Mouse (Mus musculus): ENCODE results near the gene Glrx. TPM values are rescaled to one million over a fixed set of nuclear protein-coding genes. Genes with fewer than 3 reads are reported as not detected.

The Glrx gene
- polyA plus RNA-seq, 1 experiment from 2014 or later = 36.5 TPM

- Histone ChIP-seq H3K36me3 (no peaks in the 10 kb centered on the region), H3K4me2 (replicated peaks) (0 out of 2 replicates have a peak overlapping the region, but pooled peaks have one; percentile 73), H3K9ac (no peak overlapping the region), H3K4me3 (no peak overlapping the region), H3K9me3 (replicated peaks) (no peaks in the 10 kb centered on the region), H3K4me1 (peaks cover 29% of the 10 kb centered on the region), H3K27me3 (no peaks in the 10 kb centered on the region), H3K27ac (no peak overlapping the region)
- 71% methylated on average over 3 of the region's 3 CpGs for WGBS
- no peak for ATAC-seq (ENCODE audit: low FRiP score)
Observed at GRCm38 (mm10) chr13:75841950-75842349, 2.3 kb downstream of the Glrx start.

- Histone ChIP-seq H3K9me3 (replicated peaks) (no peaks in the 10 kb centered on the region), H3K4me2 (replicated peaks) (no peak overlapping the region), H3K9ac (no peak overlapping the region), H3K4me3 (no peak overlapping the region), H3K27me3 (no peaks in the 10 kb centered on the region), H3K27ac (no peak overlapping the region), H3K36me3 (no peaks in the 10 kb centered on the region), H3K4me1 (peaks cover 29% of the 10 kb centered on the region)
- no peak for ATAC-seq (ENCODE audit: low FRiP score)
- WGBS = 93% methylated on average over 5 of the region's 5 CpGs
Observed at GRCm38 (mm10) chr13:75843331-75843730, 3.7 kb downstream of the Glrx start.

DNA sequence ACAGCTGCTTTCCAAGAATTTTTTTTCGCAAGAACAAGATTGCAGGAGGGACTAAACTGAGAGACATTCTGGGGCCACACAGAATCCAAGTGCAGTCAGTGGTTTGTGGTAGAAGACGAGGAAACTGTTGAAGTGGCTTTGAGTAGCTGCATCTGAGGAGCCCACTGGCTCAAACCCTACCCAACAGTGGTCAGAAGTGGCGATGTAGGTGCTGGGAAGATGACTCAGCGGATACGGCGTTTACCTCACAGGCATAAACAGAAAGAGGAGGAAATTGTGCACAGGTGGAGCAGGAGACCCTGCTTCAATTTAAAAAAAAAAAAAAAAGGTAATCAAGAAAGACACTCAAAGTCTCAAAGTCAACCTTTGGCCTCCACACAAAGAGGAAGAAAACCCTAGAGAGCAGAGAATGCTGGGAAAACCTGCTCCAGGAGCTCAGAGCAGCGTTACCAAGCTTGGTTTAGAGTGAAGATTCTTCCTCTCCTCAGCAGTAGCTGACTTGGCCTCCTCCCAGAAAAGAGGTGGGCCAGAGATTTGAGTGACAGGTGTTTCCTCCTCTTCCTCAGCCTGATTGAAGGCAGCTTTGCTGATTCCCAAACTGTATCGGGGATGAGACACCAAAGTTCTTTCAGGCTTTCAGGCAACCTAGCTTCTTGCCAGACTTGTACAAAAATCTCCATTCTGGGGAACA lies 4.5 kb downstream of the Glrx start:
- Histone ChIP-seq H3K27me3 (no peaks in the 10 kb centered on the region), H3K4me3 (no peak overlapping the region), H3K4me1 (peaks cover 29% of the 10 kb centered on the region), H3K4me2 (replicated peaks) (no peak overlapping the region), H3K27ac (no peak overlapping the region), H3K9me3 (replicated peaks) (no peaks in the 10 kb centered on the region), H3K9ac (no peak overlapping the region), H3K36me3 (no peaks in the 10 kb centered on the region)
- WGBS = 84% methylated on average over 8 of the region's 8 CpGs
- no peak for ATAC-seq (ENCODE audit: low FRiP score)

DNA sequence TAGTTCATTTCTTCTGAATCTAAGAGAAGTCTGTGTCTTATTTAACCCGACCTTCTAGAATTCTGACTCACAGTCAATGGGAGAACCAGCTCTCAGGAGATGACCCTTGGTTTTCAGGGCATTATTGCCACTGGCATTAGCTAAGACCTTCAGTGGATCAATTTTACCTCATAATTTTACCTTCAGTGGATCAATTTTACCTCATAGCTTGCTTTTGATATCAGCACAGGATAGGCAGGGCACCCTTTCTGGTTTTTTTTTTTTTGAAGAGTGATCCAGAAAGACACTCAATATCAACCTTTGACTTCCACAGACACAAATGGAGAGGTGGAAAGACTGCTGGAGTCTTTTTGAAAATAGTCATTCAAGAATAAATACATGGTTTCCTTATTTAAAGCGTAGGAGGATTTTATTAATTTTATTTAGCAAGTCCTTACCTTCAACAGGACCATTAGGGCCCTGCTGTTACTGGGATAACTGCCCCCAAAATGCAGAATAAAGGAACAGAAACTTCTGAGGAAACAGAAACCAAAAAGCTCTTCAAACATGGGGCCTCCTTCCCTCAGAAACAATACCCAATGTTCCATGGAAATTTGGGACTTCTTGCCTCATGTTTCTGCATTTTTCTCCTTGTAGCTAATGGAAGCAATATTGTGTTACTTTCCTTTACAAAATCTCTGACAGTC lies 5.3 kb downstream of the Glrx start:
- ATAC-seq (ENCODE audit: low FRiP score) = no peak
- no peak overlapping the region for H3K27ac ChIP-seq
- H3K4me3 ChIP-seq = no peak overlapping the region
- no peaks in the 10 kb centered on the region for H3K9me3 ChIP-seq (replicated peaks)
- no peaks in the 10 kb centered on the region for H3K36me3 ChIP-seq
- WGBS = 93% methylated on average over 2 of the region's 2 CpGs
- H3K9ac ChIP-seq = no peak overlapping the region
- no peak overlapping the region for H3K4me2 ChIP-seq (replicated peaks)
- peaks cover 25% of the 10 kb centered on the region for H3K4me1 ChIP-seq
- H3K27me3 ChIP-seq = no peaks in the 10 kb centered on the region

DNA sequence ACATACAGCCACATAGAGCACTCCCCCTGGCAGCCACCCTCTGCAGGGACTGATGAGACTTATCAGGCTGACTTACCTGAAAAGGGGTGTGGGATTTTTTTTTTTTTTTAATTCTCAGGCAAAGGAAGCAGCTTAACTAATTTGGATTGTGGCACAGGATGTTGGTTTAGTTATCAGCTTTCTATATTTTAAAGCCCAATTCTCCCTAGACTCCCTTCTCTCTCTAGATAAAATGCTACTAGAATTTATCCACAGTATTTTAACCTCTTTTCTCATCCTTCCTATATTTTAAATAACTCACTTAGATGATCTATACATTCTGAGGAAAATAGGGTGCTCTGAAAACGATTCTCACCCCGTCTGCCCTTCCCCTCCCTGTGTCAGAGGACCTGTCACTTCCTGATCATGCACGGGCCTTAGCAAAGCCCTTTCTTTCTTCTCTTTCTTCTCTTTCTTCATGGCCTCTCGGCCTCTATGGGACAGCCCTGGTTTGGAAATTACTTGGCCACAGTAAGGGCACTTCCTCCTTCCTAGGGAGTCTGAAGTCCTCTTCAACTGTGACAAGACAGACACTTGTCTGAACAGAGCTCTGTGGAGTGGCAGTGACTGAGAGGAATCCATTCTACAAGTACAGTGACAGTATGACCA lies 6.0 kb downstream of the Glrx start:
- Histone ChIP-seq H3K4me1 (peaks cover 20% of the 10 kb centered on the region), H3K27me3 (no peaks in the 10 kb centered on the region), H3K4me2 (replicated peaks) (no peak overlapping the region), H3K27ac (no peak overlapping the region), H3K4me3 (no peak overlapping the region), H3K9me3 (replicated peaks) (no peaks in the 10 kb centered on the region), H3K9ac (no peak overlapping the region), H3K36me3 (no peaks in the 10 kb centered on the region)
- WGBS = 53% methylated on average over 4 of the region's 4 CpGs
- ATAC-seq (ENCODE audit: low FRiP score) = no peak

GRCm38 (mm10) chr13:75847027-75847426 lies 7.4 kb downstream of the Glrx start:
- Histone ChIP-seq H3K27ac (no peak overlapping the region), H3K4me3 (no peak overlapping the region), H3K4me2 (replicated peaks) (no peak overlapping the region), H3K9ac (no peak overlapping the region), H3K9me3 (replicated peaks) (no peaks in the 10 kb centered on the region), H3K4me1 (peaks cover 7% of the 10 kb centered on the region; the same call in 1 of the 2 replicates), H3K36me3 (no peaks in the 10 kb centered on the region), H3K27me3 (no peaks in the 10 kb centered on the region)
- ATAC-seq (ENCODE audit: low FRiP score) = no peak
- WGBS = 89% methylated on average over 6 of the region's 6 CpGs

DNA sequence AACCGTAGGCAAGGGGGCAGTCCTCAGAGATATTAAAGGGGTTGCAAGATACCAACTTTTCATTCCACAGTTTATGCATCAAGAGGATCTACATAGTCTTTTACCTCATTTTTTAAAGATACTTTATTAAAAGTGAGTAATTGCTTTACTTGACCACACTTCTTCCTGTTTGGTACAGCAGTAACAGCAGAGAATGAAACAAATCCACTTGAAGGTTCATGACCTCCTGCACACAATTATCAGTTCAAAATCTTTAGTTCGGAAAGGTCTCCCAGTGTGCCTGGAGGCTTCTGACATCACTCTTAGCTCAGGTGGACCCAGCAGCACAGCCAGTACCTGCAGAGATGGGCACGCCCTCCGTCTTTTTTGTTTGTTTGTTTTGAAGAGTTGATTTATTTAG lies 12.4 kb downstream of the Glrx start:
- Histone ChIP-seq H3K27me3 (no peaks in the 10 kb centered on the region), H3K9ac (no peak overlapping the region), H3K4me1 (no peaks in the 10 kb centered on the region), H3K4me2 (replicated peaks) (no peak overlapping the region), H3K36me3 (no peaks in the 10 kb centered on the region), H3K27ac (no peak overlapping the region), H3K9me3 (replicated peaks) (no peaks in the 10 kb centered on the region), H3K4me3 (no peak overlapping the region)
- no peak for ATAC-seq (ENCODE audit: low FRiP score)
- 89% methylated on average over 4 of the region's 4 CpGs for WGBS

DNA sequence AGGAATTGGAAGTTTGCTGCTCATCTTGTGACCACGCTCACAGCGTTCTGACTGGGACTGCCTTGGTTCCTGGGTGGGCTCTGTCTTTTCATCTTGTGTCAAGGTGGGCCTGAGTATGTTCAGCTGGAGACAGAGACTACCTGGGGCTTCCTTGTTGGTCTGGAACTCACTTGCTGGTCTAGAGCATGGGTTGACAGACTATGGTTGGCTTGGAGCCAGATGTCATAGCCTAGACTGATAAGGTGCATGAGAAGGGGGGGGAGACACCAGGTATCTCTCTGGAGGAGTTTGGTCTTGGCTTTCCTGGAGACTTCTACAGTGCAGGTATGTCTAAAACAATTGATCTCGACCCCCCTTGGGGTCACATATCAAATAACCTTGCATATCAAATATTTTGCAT lies 13.4 kb downstream of the Glrx start:
- ATAC-seq (ENCODE audit: low FRiP score) = no peak
- no peak overlapping the region for H3K4me2 ChIP-seq (replicated peaks)

DNA sequence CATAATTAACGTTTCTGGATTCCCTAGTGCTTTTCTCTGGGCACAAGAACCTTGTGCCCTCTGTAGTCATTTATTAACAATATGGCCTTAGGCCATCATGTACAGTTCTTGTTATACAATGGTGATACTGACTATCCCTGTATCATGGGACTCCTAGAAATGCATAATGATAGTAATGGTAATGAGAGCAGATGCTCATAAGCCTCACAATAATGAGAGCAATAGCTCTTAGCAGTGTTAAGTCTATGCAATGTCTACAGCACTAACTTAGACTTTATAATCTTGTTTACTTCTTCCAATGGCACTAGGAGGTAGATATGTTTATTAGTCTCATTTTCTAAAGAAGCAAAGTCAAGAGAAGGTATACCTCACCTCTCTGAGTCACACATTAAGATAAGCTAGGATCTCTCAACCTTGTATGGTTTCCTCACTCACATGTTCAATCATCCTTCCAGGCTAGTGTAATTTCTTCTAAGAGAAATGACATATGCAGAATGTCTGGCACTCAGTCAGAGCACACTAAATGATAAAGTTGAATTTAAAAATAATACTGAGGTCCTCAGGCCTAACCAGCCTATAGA lies 19.7 kb downstream of the Glrx start:
- no peaks in the 10 kb centered on the region for H3K36me3 ChIP-seq
- H3K9me3 ChIP-seq (replicated peaks) = no peaks in the 10 kb centered on the region
- ATAC-seq (ENCODE audit: low FRiP score) = no peak
- no peaks in the 10 kb centered on the region for H3K4me1 ChIP-seq
- H3K4me3 ChIP-seq = no peak overlapping the region
- H3K4me2 ChIP-seq (replicated peaks) = no peak overlapping the region
- H3K9ac ChIP-seq = no peak overlapping the region
- 73% methylated on average over 1 of the region's 1 CpGs for WGBS
- H3K27ac ChIP-seq = no peak overlapping the region
- H3K27me3 ChIP-seq = no peaks in the 10 kb centered on the region

More for the DNA sequence above, 13.4 kb downstream of the Glrx start:
- Histone ChIP-seq H3K4me1 (no peaks in the 10 kb centered on the region), H3K4me3 (no peak overlapping the region), H3K36me3 (no peaks in the 10 kb centered on the region), H3K9me3 (replicated peaks) (no peaks in the 10 kb centered on the region), H3K9ac (no peak overlapping the region), H3K27me3 (no peaks in the 10 kb centered on the region), H3K27ac (no peak overlapping the region)
- WGBS = 90% methylated on average over 3 of the region's 3 CpGs

DNA sequence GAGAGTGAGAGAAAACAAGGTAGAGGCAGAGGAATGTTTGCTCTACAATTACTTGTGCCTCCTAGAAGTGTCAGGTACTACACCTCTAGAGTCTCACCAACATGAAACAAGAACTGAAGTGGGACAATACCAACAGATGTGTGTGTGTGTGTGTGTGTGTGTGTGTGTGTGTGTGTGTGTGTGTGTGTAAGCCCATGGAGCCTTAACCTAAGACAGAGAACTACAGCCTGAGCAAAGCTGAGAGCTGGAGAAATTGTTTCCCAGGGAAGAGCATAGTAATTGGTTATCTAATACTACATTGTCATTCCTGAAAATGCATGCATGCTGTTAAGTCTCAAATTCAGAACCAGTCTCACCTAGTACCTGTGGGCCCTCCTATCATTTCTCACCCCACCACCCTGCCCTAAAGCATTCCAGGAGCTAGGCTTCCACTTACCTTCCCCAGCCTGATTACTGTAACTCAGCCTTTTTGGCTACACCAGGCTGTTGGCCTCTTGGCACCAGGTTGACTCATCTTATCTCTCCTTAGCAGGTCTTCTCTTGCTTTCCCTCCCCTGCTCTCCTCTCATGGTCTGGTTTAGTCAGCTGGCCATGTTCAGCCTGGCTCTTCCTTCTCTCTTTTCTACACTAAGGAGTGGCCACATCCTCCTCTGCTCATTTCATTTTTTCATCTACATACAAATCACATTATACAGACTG lies 26.0 kb downstream of the Glrx start:
- H3K27me3 ChIP-seq = no peaks in the 10 kb centered on the region

GRCm38 (mm10) chr13:75867876-75868275 lies 28.2 kb downstream of the Glrx start:
- Histone ChIP-seq H3K4me1 (no peaks in the 10 kb centered on the region), H3K27me3 (no peaks in the 10 kb centered on the region), H3K27ac (no peak overlapping the region), H3K4me2 (replicated peaks) (no peak overlapping the region), H3K9me3 (replicated peaks) (no peaks in the 10 kb centered on the region), H3K36me3 (peaks cover 18% of the 10 kb centered on the region; the same call in 1 of the 2 replicates), H3K4me3 (no peak overlapping the region), H3K9ac (no peak overlapping the region)
- ATAC-seq (ENCODE audit: low FRiP score) = no peak
- WGBS = 99% methylated on average over 2 of the region's 2 CpGs

More for the DNA sequence above, 26.0 kb downstream of the Glrx start:
- ATAC-seq (ENCODE audit: low FRiP score) = no peak; the same call in 1 of the 2 replicates
- Histone ChIP-seq H3K4me1 (no peaks in the 10 kb centered on the region), H3K4me2 (replicated peaks) (no peak overlapping the region), H3K27ac (no peak overlapping the region), H3K9me3 (replicated peaks) (no peaks in the 10 kb centered on the region), H3K9ac (no peak overlapping the region), H3K36me3 (peaks cover 10% of the 10 kb centered on the region; the same call in 1 of the 2 replicates), H3K4me3 (no peak overlapping the region)
